Mouse (Mus musculus) CD8-positive naive resting alpha-beta T cell, adult 2 months (primary cell): ENCODE results near the gene Aph1c.
"Not testable (repeated sequence)": the region's sequence is repeated elsewhere in the genome, so short reads cannot be mapped to it uniquely, and the experiment has no call there.

Source experiments
- DNase-seq, 2 experiments: peaks; one replicate each; pipeline ENCODE4 v3.0.0; 2022; ENCODE audit warnings: low read depth in 2 of 2, low spot score in 2 of 2

Gene Aph1c

DNA sequence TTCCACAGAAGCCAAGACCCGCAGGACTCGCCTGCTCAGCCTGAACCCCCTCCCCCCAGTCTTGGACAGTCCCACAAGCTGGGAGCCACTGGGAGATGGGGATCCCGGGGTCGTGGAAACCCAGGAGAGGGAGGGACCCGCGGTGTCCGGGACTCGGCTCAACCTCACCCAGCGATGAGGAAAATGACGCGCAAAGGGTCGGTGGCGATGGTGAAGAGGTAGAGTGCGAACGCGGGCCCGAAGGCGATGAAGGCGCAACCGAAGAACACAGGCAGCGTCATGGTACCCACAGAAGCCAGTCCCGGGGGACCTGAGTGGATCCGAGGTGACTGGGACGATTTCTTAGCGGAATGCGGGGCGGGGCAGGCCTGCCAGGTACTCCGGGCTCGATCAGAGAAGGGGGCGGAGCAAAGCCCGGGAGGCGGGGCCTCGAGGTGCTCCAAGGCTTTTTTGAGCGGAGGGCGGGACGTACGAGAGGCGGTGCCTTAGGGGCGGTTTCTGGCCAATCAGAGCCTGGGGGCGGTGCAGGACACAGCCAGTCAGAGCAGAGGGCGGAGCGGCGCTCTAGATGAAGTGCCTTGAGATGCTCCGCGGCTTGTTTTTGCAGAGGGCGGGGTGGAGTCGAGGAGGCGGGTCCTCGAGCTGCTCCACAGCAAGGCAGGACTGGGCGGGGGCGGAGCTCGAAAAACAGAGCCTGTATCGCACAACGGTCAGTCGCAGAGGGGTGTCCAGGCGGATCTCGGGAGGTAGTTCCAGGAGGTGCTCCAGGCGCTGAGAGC, at the start of gene Aph1c:
Aph1c (minus strand) TSS at position 409 of the 779 bp plus-strand sequence.
- DNase-seq: peak; percentile 94 to 97

DNA sequence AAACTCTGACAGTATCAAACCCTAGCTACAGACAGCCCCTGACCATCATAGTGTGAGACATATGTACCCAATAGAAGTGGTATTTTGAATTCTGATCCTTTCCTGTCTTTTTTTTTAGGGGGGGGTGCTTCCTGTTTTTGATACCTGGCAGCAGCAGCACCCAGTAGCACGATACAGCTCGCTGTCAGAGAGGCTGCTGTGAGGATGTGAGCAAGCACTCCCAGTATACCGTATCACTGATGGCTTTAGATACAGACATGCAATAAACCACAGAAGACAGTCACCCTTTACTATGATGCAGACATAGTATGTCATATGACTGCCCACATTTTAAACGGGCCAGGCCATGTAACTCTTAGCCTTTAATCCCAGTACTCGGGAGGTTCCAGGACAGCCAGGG, 49.0 kb upstream of the Aph1c start:
- peak; percentile 28 to 44 for DNase-seq

GRCm38 (mm10) chr9:66882406-66882821, 47.9 kb upstream of the Aph1c start:
- peak; percentile 21 to 52 for DNase-seq

DNA sequence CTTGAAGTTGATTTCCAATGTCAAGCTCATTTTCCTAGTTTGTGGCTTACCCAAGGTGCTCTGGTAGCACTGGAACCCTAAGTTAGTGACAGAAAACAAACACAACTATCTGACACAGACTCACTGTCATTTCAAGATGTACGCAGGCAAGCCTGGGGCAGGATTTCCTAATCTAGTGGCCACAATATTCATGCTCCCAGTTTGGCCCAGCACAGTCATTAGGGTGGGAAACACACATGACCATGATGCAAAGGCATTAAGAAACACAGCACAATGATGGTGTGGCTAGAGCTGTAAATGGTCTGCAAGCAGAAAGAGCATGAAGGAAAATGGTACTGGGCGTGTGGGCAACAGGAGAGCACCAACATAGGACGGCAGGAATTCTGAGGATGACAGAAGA, 47.3 kb upstream of the Aph1c start:
- no peak for DNase-seq

- DNase-seq: no peak
These were observed 46.2 kb upstream of the Aph1c start for GRCm38 (mm10) chr9:66880752-66881151.

DNA sequence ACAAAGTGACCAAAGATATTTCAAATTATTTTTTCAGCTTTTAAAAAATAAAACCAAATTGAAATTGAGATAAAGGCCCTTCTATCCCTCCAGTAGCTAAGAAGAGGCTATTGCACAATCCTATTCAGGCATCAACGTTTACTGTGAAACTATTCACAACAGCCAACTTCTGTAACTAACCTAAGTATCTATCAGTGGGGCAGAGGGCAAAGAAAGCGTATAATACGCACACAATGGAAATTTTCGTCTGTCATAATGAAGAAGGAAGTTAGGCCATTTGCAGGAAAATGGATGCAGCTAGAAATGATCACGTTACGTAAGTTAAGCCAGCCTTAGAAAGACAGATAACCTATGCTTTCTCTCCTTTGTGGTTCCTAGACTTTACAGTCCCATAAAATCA, 45.0 kb upstream of the Aph1c start:
- DNase-seq: no peak

DNA sequence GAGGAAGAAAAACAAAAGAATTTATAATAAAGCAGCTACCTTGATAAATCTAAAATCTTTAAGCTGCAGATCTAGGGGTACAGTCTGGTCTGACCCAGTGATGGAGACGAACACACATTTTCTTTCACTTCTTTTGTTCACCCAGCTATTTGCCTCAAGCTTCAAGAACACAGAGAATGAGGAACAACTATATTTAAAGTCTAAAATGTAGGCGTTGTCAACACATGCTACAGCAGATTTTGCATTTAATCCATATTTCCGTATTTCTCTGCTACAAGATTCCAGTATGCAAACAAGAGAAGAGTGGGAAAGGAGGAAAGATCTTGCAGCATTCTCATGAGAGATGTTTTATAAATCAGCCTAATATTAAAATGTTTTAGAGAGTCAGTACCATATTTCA, 44.4 kb upstream of the Aph1c start:
- no peak for DNase-seq

- no peak for DNase-seq
These were observed 42.1 kb upstream of the Aph1c start for GRCm38 (mm10) chr9:66876577-66876976.

- DNase-seq: no peak
These were observed 39.8 kb upstream of the Aph1c start for GRCm38 (mm10) chr9:66874297-66874696.

DNA sequence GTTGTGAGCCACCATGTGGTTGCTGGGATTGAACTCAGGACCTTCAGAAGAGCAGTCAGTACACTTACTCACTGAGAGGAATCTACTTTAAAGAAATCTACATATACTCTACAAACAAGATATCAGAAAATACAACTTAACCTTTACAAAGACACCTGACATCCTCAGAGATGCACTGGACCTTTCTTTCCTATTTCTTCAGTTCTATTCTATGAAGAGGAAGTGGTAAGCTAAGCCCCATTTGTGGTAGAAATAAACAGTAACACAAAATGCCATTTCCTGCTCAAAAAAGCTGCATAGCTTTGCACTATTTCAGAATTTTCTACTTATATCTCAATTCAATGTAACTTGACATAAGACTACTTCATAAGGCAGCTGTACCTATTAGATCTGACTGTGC, 39.0 kb upstream of the Aph1c start:
- DNase-seq: peak in 1 of 2 experiments; percentile 18

GRCm38 (mm10) chr9:66873009-66873408, 38.5 kb upstream of the Aph1c start:
- not testable (repeated sequence) for DNase-seq

DNA sequence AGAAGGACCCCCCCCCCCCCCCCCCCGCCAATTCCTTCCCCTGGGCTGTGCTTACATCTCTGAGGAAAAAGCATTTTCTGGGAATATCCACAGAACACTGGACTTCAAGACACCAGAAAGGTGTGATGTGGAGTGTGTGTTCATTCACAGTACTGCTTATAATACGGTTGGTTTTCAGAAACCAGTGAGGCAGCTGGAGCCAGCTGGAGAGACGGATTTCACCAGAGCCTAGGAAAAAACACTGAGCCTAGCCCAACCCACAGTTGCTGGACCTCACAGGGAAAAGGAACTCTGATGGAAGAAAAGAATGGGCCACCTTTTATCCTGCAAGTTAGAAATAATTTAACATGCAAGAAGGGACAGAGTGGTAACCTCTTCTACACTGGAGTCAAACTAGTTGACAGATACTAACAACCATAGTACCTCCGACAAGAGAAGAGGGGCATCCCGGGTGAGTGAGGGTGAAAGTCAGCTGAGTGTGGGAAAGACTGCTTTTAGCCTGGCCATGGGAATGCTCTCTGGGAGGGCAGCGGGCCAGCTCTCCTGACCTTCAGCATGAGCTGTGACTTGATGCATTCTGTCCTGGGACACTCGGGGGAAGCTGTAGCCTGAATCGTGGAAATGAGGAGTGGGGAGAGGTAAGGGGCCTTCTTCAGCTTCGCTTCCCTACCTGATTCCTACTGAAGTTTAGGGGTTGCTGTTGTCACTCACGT, 37.6 kb upstream of the Aph1c start:
- DNase-seq: no peak

- DNase-seq: no peak
These were observed 30.2 kb upstream of the Aph1c start for GRCm38 (mm10) chr9:66864708-66865107.

DNA sequence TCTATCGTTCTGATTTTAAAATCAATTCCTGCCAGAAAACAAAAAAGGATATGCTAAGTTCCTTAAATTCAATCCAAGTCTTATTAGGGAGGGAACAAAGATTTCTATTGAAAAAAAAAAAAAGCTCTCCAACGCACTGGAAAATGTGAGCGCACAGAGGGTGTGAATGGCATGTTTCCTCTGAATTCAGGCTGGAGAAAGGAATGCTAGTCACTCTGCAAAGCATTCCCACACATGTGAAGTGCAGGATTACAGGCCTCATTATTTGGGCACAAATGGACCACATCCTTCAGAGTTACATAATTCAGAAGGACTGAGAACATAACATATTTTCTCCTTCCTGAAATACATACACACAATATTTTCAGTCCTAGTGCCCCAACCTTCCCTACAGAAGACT, 28.9 kb upstream of the Aph1c start:
- DNase-seq: no peak

GRCm38 (mm10) chr9:66862202-66862601, 27.7 kb upstream of the Aph1c start:
- no peak for DNase-seq

DNA sequence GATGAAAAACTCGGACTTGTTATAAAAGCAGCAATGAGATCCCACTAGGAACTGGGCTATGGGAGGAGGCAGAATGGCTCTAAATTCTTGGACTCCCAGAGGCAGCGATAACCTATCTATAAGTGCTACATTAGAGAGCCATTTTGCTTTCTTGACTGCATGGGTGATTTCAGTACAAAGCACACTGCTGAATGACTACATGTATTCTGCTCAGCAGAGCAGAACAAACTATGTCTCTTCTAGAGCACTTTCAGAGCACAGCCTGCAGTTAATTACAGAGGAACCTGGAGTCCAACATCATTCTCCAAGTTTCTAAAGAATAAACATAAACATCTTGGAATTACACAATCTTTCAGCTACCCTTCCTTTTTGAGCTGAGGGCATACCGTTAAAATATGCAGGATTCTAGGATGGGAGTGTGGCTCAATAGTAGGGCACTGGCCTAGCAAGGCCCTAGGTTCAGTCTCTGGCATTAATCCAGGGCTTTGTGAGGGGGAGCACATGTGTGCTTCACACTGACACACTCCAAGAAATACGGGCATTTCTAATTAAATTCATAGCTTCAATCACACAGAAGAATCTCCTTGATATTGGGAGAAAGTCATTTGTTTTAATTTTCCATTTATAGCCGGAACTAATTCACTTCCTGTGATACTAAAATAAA, 26.7 kb upstream of the Aph1c start:
- no peak for DNase-seq

GRCm38 (mm10) chr9:66859523-66859922, 25.0 kb upstream of the Aph1c start:
- no peak for DNase-seq

- no peak for DNase-seq
These were observed 21.3 kb upstream of the Aph1c start for GRCm38 (mm10) chr9:66855865-66856264.

DNA sequence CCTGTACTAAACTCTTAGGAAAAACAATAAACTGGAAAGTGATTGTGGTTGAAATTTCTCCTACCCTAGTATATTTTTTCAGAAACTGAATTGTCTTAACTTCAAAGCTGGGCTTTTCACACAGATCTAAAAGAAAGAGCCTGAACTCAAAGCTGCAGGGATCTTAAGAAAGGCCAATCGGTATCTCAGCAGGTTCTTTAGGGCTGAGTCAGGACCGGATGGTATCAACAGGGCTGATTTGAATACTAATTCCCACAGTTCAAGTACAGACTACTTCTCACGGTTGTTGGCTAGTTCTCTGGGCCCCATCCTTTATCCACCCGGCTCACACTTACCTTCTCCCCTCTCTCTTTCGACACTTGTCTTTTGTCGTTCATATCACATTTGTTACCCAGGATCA, 18.1 kb upstream of the Aph1c start:
- no peak for DNase-seq

- no peak for DNase-seq
These were observed 16.4 kb upstream of the Aph1c start for GRCm38 (mm10) chr9:66850966-66851365.

DNA sequence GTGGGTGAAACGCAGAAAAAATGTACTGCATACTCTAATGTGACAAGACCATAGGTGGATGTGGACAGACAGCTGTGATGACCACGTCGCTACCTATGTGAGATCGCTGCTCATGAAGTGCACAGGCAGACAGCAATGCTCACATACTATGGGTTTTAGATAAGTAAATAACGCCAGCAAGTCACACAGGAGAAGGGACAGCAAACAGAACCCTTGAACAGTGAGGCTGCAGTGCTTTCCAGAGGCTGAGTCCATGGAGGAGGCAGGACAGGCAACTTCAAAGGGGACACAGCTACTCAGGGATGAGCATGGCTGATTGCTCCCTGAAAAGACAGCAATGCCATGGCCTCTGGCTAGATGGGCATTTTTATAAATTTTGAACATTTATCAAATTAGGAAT, 12.3 kb upstream of the Aph1c start:
- no peak for DNase-seq

GRCm38 (mm10) chr9:66835097-66835480, 563 bp upstream of the Aph1c start:
- DNase-seq: no peak
